Mouse (Mus musculus): ENCODE results near the gene Sp3.

DNA sequence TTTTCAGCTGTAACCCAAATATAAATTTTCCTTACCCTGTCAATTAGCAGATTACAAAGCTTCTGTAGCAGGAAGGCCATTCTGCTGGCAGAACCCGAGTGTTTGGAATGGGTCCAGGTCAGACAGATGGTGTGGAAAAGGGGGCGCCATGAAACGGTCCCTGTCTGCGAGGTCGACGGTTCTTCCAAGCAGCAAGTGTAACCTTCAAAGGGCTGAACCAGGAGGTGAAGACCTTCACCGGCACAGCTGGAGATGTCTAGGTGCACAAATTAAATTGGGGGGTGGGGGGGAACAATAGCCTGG lies 66.8 kb downstream of the Sp3 start:
- no peak for TF ChIP-seq POLR2A (IDR thresholded peaks at IDR 0.05; ENCODE audit: low read depth, low read length)
- no peak for TF ChIP-seq CTCF (conservative IDR thresholded peaks at IDR 0.05; ENCODE audit: insufficient read depth, insufficient read length, low read depth, low read length)

Data from kidney, adult 2 months (tissue).